Mouse (Mus musculus): ENCODE measurements around the gene Foxc1. TPM values are rescaled to one million over a fixed set of nuclear protein-coding genes. Genes with fewer than 3 reads are reported as not detected.

The Foxc1 gene
- polyA plus RNA-seq (2012; rRNA removed; ENCODE audit: low replicate concordance), result 0.06 and 0.32 TPM in 2 replicates

GRCm38 (mm10) chr13:31806428-31806832 is at the start of gene Foxc1:
Gene Foxc1, plus strand, starts transcription at chr13:31806633.

Other genes with a start within 250 kb of the Foxc1 start
- gene A530084C06Rik, start 247.3 kb upstream of the Foxc1 start, polyA plus RNA-seq (2012; rRNA removed; ENCODE audit: low replicate concordance), result 1.6 and 1.7 TPM in 2 replicates
- 38.8 and 38.9 TPM in 2 replicates for gene Foxf2, start 180.8 kb upstream of the Foxc1 start, polyA plus RNA-seq (2012; rRNA removed; ENCODE audit: low replicate concordance)